Mouse (Mus musculus) E14TG2a.4 (cell line): ENCODE data around the gene Prokr2.

Experiments used
- CTCF ChIP-seq: conservative IDR thresholded peaks from 2 replicates; pipeline ENCODE4 v1.5.1; 2014; ENCODE audit warnings: low read length
- NANOG ChIP-seq: IDR thresholded peaks from 2 replicates; pipeline ENCODE4 v1.6.1; 2014; ENCODE audit warnings: borderline replicate concordance, low read length, mixed read lengths

DNA sequence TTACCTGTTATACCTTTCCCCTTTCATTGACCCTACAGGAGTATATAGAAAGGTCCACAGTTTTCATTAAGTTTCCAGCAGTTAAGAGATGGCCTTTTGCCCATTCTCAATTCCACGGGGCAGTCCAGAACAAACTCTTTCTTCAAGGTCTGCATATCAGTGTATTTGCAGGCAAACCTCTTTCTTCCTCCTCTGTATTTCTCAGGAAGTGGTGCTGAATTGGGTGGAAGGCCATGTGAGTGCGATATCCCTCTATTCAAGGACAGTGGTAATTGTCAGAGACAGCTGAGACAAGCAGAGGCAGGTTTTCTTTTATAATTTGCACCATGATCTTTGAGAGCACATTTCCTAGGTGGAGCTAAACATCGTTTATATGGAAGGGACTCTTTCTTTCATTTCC lies 16.8 kb downstream of the Prokr2 start:
- TF ChIP-seq CTCF: no peak
- no peak for TF ChIP-seq NANOG
